Mouse (Mus musculus): ENCODE results near the gene Gpr152.
"Not testable (repeated sequence)": the region's sequence is repeated elsewhere in the genome, so short reads cannot be mapped to it uniquely, and the experiment has no call there.

Gpr152 gene

GRCm38 (mm10) chr19:4129462-4129861 is 10.1 kb upstream of the Gpr152 start:
- Histone ChIP-seq H3K27me3 (ENCODE audit: insufficient read depth, low read length) (no peaks in the 10 kb centered on the region), H3K9me3 (ENCODE audit: low read length) (no peaks in the 10 kb centered on the region)

GRCm38 (mm10) chr19:4130106-4130505 is 9.5 kb upstream of the Gpr152 start:
- Histone ChIP-seq H3K27me3 (ENCODE audit: insufficient read depth, low read length) (no peaks in the 10 kb centered on the region), H3K4me3 (replicated peaks; ENCODE audit: low read length) (no peak overlapping the region), H3K36me3 (ENCODE audit: insufficient read depth, low read length) (peaks cover 60% of the 10 kb centered on the region), H3K4me1 (replicated peaks; ENCODE audit: low read depth, low read length) (peaks cover 74% of the 10 kb centered on the region), H3K9me3 (ENCODE audit: low read length) (no peaks in the 10 kb centered on the region)
- no peak for TF ChIP-seq NANOG (IDR thresholded peaks at IDR 0.05; ENCODE audit: borderline replicate concordance, low read length)
- no peak for TF ChIP-seq CTCF (conservative IDR thresholded peaks at IDR 0.05; ENCODE audit: low read length)
- no peak for TF ChIP-seq POU5F1 (IDR thresholded peaks at IDR 0.05; ENCODE audit: borderline replicate concordance, low read length)

More at GRCm38 (mm10) chr19:4129462-4129861, 10.1 kb upstream of the Gpr152 start:
- Histone ChIP-seq H3K36me3 (ENCODE audit: insufficient read depth, low read length) (peaks cover 60% of the 10 kb centered on the region), H3K4me1 (replicated peaks; ENCODE audit: low read depth, low read length) (peaks cover 72% of the 10 kb centered on the region), H3K4me3 (replicated peaks; ENCODE audit: low read length) (no peak overlapping the region)
- TF ChIP-seq CTCF (conservative IDR thresholded peaks at IDR 0.05; ENCODE audit: low read length) (no peak), NANOG (IDR thresholded peaks at IDR 0.05; ENCODE audit: borderline replicate concordance, low read length) (no peak), POU5F1 (IDR thresholded peaks at IDR 0.05; ENCODE audit: borderline replicate concordance, low read length) (no peak)

- Histone ChIP-seq H3K27me3 (ENCODE audit: insufficient read depth, low read length) (no peaks in the 10 kb centered on the region), H3K4me3 (replicated peaks; ENCODE audit: low read length) (no peak overlapping the region), H3K4me1 (replicated peaks; ENCODE audit: low read depth, low read length) (peaks cover 80% of the 10 kb centered on the region), H3K36me3 (ENCODE audit: insufficient read depth, low read length) (peaks cover 60% of the 10 kb centered on the region), H3K9me3 (ENCODE audit: low read length) (no peaks in the 10 kb centered on the region)
- TF ChIP-seq CTCF (conservative IDR thresholded peaks at IDR 0.05; ENCODE audit: low read length) (no peak), POU5F1 (IDR thresholded peaks at IDR 0.05; ENCODE audit: borderline replicate concordance, low read length) (no peak), NANOG (IDR thresholded peaks at IDR 0.05; ENCODE audit: borderline replicate concordance, low read length) (no peak)
Observed at GRCm38 (mm10) chr19:4131075-4131474, 8.5 kb upstream of the Gpr152 start.

- Histone ChIP-seq H3K36me3 (ENCODE audit: insufficient read depth, low read length) (peaks cover 60% of the 10 kb centered on the region), H3K4me1 (replicated peaks; ENCODE audit: low read depth, low read length) (peaks cover 81% of the 10 kb centered on the region), H3K4me3 (replicated peaks; ENCODE audit: low read length) (no peak overlapping the region), H3K9me3 (ENCODE audit: low read length) (no peaks in the 10 kb centered on the region), H3K27me3 (ENCODE audit: insufficient read depth, low read length) (no peaks in the 10 kb centered on the region)
- TF ChIP-seq NANOG (IDR thresholded peaks at IDR 0.05; ENCODE audit: borderline replicate concordance, low read length): no peak
- no peak for TF ChIP-seq CTCF (conservative IDR thresholded peaks at IDR 0.05; ENCODE audit: low read length)
- TF ChIP-seq POU5F1 (IDR thresholded peaks at IDR 0.05; ENCODE audit: borderline replicate concordance, low read length): no peak
Observed at GRCm38 (mm10) chr19:4131768-4132167, 7.8 kb upstream of the Gpr152 start.

- TF ChIP-seq POU5F1 (IDR thresholded peaks at IDR 0.05; ENCODE audit: borderline replicate concordance, low read length): no peak
- TF ChIP-seq NANOG (IDR thresholded peaks at IDR 0.05; ENCODE audit: borderline replicate concordance, low read length): no peak
- TF ChIP-seq CTCF (conservative IDR thresholded peaks at IDR 0.05; ENCODE audit: low read length): no peak
- Histone ChIP-seq H3K4me1 (replicated peaks; ENCODE audit: low read depth, low read length) (peaks cover 95% of the 10 kb centered on the region), H3K9me3 (ENCODE audit: low read length) (no peaks in the 10 kb centered on the region), H3K4me3 (replicated peaks; ENCODE audit: low read length) (no peak overlapping the region), H3K27me3 (ENCODE audit: insufficient read depth, low read length) (no peaks in the 10 kb centered on the region), H3K36me3 (ENCODE audit: insufficient read depth, low read length) (peaks cover 37% of the 10 kb centered on the region)
Observed at GRCm38 (mm10) chr19:4134354-4134753, 5.2 kb upstream of the Gpr152 start.

GRCm38 (mm10) chr19:4135229-4135962 is 4.2 kb upstream of the Gpr152 start:
- H3K9me3 ChIP-seq (ENCODE audit: low read length); H3K27me3 ChIP-seq (ENCODE audit: insufficient read depth, low read length): not testable (repeated sequence)
- Histone ChIP-seq H3K36me3 (ENCODE audit: insufficient read depth, low read length) (peaks cover 27% of the 10 kb centered on the region), H3K4me3 (replicated peaks; ENCODE audit: low read length) (0 out of 2 replicates have a peak overlapping the region, but pooled peaks have one; percentile 21), H3K4me1 (replicated peaks; ENCODE audit: low read depth, low read length) (peaks cover 95% of the 10 kb centered on the region)

GRCm38 (mm10) chr19:4135963-4136345 is 3.6 kb upstream of the Gpr152 start:
- not testable (repeated sequence) for H3K9me3 ChIP-seq (ENCODE audit: low read length); H3K27me3 ChIP-seq (ENCODE audit: insufficient read depth, low read length); H3K4me3 ChIP-seq (replicated peaks; ENCODE audit: low read length)
- H3K36me3 ChIP-seq (ENCODE audit: insufficient read depth, low read length): peaks cover 26% of the 10 kb centered on the region
- TF ChIP-seq CTCF (conservative IDR thresholded peaks at IDR 0.05; ENCODE audit: low read length): peak; percentile 40
- peaks cover 95% of the 10 kb centered on the region for H3K4me1 ChIP-seq (replicated peaks; ENCODE audit: low read depth, low read length)

- no peak overlapping the region; the same call in 1 of the 2 replicates for H3K4me3 ChIP-seq (replicated peaks; ENCODE audit: low read length)
- peaks cover 95% of the 10 kb centered on the region for H3K4me1 ChIP-seq (replicated peaks; ENCODE audit: low read depth, low read length)
- H3K36me3 ChIP-seq (ENCODE audit: insufficient read depth, low read length): peaks cover 21% of the 10 kb centered on the region
- peaks cover 6% of the 10 kb centered on the region; the same call in 1 of the 2 replicates for H3K27me3 ChIP-seq (ENCODE audit: insufficient read depth, low read length)
- TF ChIP-seq NANOG (IDR thresholded peaks at IDR 0.05; ENCODE audit: borderline replicate concordance, low read length) (no peak), CTCF (conservative IDR thresholded peaks at IDR 0.05; ENCODE audit: low read length) (peak; percentile 24)
- no peaks in the 10 kb centered on the region for H3K9me3 ChIP-seq (ENCODE audit: low read length)
Observed at GRCm38 (mm10) chr19:4136463-4136862, 3.1 kb upstream of the Gpr152 start.

GRCm38 (mm10) chr19:4137913-4138312 is 1.7 kb upstream of the Gpr152 start:
- Histone ChIP-seq H3K4me3 (replicated peaks; ENCODE audit: low read length) (no peak overlapping the region), H3K4me1 (replicated peaks; ENCODE audit: low read depth, low read length) (peaks cover 85% of the 10 kb centered on the region), H3K27me3 (ENCODE audit: insufficient read depth, low read length) (peaks cover 6% of the 10 kb centered on the region), H3K9me3 (ENCODE audit: low read length) (no peaks in the 10 kb centered on the region), H3K36me3 (ENCODE audit: insufficient read depth, low read length) (peaks cover 6% of the 10 kb centered on the region)
- TF ChIP-seq POU5F1 (IDR thresholded peaks at IDR 0.05; ENCODE audit: borderline replicate concordance, low read length) (no peak), CTCF (conservative IDR thresholded peaks at IDR 0.05; ENCODE audit: low read length) (no peak), NANOG (IDR thresholded peaks at IDR 0.05; ENCODE audit: borderline replicate concordance, low read length) (no peak)

Data from E14TG2a.4 (cell line).